Mouse (Mus musculus) splenic B cell, adult 2 months (primary cell): Measurements from ENCODE around the gene Cd79b.

ENCODE experiments used
- DNase-seq: peaks from one replicate; pipeline ENCODE4 v3.0.0-alpha.2; 2011; ENCODE audit warnings: low read depth, low spot score
- H3K27me3 ChIP-seq: 2 replicates; pipeline ENCODE4 v1.6.1; 2012; ENCODE audit warnings: mild to moderate bottlenecking, low read length, moderate library complexity, mixed read lengths; ENCODE audit not compliant: control insufficient read depth, poor library complexity, insufficient read depth, severe bottlenecking
- H3K36me3 ChIP-seq: 2 replicates; pipeline ENCODE4 v1.6.1; 2012; ENCODE audit warnings: mild to moderate bottlenecking, low read length, moderate library complexity, mixed read lengths; ENCODE audit not compliant: control insufficient read depth, poor library complexity, insufficient read depth, severe bottlenecking

Gene Cd79b

GRCm38 (mm10) chr11:106273311-106273684 lies 41.3 kb downstream of the Cd79b start:
- Histone ChIP-seq H3K36me3 (no peaks in the 10 kb centered on the region), H3K27me3 (no peaks in the 10 kb centered on the region)
- DNase-seq = no peak

- peaks cover under 1% of the 10 kb centered on the region; the same call in 1 of the 2 replicates for H3K36me3 ChIP-seq
- no peaks in the 10 kb centered on the region for H3K27me3 ChIP-seq
- DNase-seq = peak; percentile 96
These were observed 41.8 kb downstream of the Cd79b start, which contains the start of gene Smarcd2 for GRCm38 (mm10) chr11:106272644-106273310. Smarcd2 (minus strand) TSS chr11:106272972.

GRCm38 (mm10) chr11:106271794-106272643 lies 42.5 kb downstream of the Cd79b start:
- DNase-seq = peak; percentile 58
- Histone ChIP-seq H3K27me3 (no peaks in the 10 kb centered on the region), H3K36me3 (peaks cover 5% of the 10 kb centered on the region; the same call in 1 of the 2 replicates)

- no peak for DNase-seq
- peaks cover 6% of the 10 kb centered on the region; the same call in 1 of the 2 replicates for H3K36me3 ChIP-seq
- H3K27me3 ChIP-seq = no peaks in the 10 kb centered on the region
These were observed 43.3 kb downstream of the Cd79b start for GRCm38 (mm10) chr11:106271131-106271793.

- peak; percentile 20 for DNase-seq
These were observed 45.5 kb downstream of the Cd79b start for GRCm38 (mm10) chr11:106269060-106269431.

GRCm38 (mm10) chr11:106268326-106269059 lies 46.1 kb downstream of the Cd79b start:
- Histone ChIP-seq H3K27me3 (no peaks in the 10 kb centered on the region), H3K36me3 (peaks cover 20% of the 10 kb centered on the region)
- DNase-seq = no peak

More at GRCm38 (mm10) chr11:106269060-106269431, 45.5 kb downstream of the Cd79b start:
- H3K36me3 ChIP-seq = peaks cover 15% of the 10 kb centered on the region
- no peaks in the 10 kb centered on the region for H3K27me3 ChIP-seq

- no peak for DNase-seq
- H3K36me3 ChIP-seq = peaks cover 20% of the 10 kb centered on the region
These were observed 46.7 kb downstream of the Cd79b start for GRCm38 (mm10) chr11:106267871-106268270.

GRCm38 (mm10) chr11:106267311-106267852 lies 47.2 kb downstream of the Cd79b start:
- H3K27me3 ChIP-seq = no peaks in the 10 kb centered on the region
- DNase-seq = no peak
- H3K36me3 ChIP-seq = peaks cover 22% of the 10 kb centered on the region

More at GRCm38 (mm10) chr11:106267871-106268270, 46.7 kb downstream of the Cd79b start:
- no peaks in the 10 kb centered on the region for H3K27me3 ChIP-seq

GRCm38 (mm10) chr11:106266431-106266830 lies 48.1 kb downstream of the Cd79b start:
- DNase-seq = no peak
- Histone ChIP-seq H3K27me3 (no peaks in the 10 kb centered on the region), H3K36me3 (peaks cover 22% of the 10 kb centered on the region)

- no peaks in the 10 kb centered on the region for H3K27me3 ChIP-seq
- peaks cover 24% of the 10 kb centered on the region for H3K36me3 ChIP-seq
- no peak for DNase-seq
These were observed 49.0 kb downstream of the Cd79b start for GRCm38 (mm10) chr11:106265570-106265969.

GRCm38 (mm10) chr11:106264988-106265387 lies 49.6 kb downstream of the Cd79b start:
- Histone ChIP-seq H3K27me3 (no peaks in the 10 kb centered on the region), H3K36me3 (peaks cover 24% of the 10 kb centered on the region)
- no peak for DNase-seq

GRCm38 (mm10) chr11:106263963-106264362 lies 50.6 kb downstream of the Cd79b start:
- Histone ChIP-seq H3K27me3 (no peaks in the 10 kb centered on the region), H3K36me3 (peaks cover 24% of the 10 kb centered on the region)
- no peak for DNase-seq
